Mouse (Mus musculus) left cerebral cortex, postnatal 4 days (tissue): ENCODE data around the gene Atp2a3. TPM values are rescaled to one million over a fixed set of nuclear protein-coding genes. Genes with fewer than 3 reads are reported as not detected.

ENCODE experiments used
- DNase-seq: peaks from one replicate; pipeline ENCODE4 v3.0.0-alpha.2; 2022
- intact Hi-C: fragments of 180-260 bp; cut with DNase I; formaldehyde crosslinking; loops from one replicate; pipeline ENCODE4 v1.15.1; 2025
- microRNA-seq: library from miRNA; unstranded; fragments of <30 nt; microRNA quantifications from one replicate; pipeline ENCODE4 v1.2.0, GENCODE M21; 2022
- total RNA-seq, 2 experiments: library from RNA; stranded (reverse); gene quantifications; 2 replicates each; pipeline ENCODE4 v1.2.3; 2021

Gene Atp2a3
- total RNA-seq, 2 experiments from 2014 or later: 2.3 to 2.5 TPM

GRCm38 (mm10) chr11:73024236-73024904, 63.4 kb downstream of the Atp2a3 start:
- no peak for DNase-seq
- intact Hi-C loops: no loop called here

DNA sequence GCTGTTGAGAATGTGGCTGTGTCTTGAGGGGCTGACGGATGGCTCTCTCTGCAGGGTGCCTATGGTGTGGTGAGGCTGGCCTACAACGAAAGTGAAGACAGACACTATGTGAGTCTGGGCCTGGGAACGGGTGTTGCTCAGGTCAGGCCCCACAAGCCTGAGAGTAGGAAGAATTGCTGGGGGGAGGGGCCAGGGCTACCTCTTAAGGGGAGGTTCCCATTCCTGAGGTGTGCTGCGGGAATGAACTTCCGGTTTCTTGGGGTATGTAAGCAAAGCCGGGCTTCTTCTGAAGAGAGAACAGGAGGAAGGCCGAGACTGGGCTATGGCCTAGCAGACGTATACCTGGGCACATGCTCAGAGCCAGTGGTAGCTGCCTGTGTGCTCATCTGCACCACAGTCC, 66.0 kb downstream of the Atp2a3 start:
- no peak for DNase-seq
- intact Hi-C loops: no loop called here

GRCm38 (mm10) chr11:73030821-73031498, 70.0 kb downstream of the Atp2a3 start:
- intact Hi-C loops: no loop called here
- peak; percentile 89 for DNase-seq

GRCm38 (mm10) chr11:73031536-73031935, 70.6 kb downstream of the Atp2a3 start:
- intact Hi-C loops: no loop called here
- DNase-seq: peak; percentile 62

GRCm38 (mm10) chr11:73036077-73036476, 75.1 kb downstream of the Atp2a3 start:
- intact Hi-C loops: no loop called here
- no peak for DNase-seq

- intact Hi-C loops: no loop called here
- DNase-seq: no peak
Observed at GRCm38 (mm10) chr11:73036889-73037288, 75.9 kb downstream of the Atp2a3 start.

GRCm38 (mm10) chr11:73037691-73038090, 76.7 kb downstream of the Atp2a3 start:
- DNase-seq: no peak
- intact Hi-C loops: no loop called here

DNA sequence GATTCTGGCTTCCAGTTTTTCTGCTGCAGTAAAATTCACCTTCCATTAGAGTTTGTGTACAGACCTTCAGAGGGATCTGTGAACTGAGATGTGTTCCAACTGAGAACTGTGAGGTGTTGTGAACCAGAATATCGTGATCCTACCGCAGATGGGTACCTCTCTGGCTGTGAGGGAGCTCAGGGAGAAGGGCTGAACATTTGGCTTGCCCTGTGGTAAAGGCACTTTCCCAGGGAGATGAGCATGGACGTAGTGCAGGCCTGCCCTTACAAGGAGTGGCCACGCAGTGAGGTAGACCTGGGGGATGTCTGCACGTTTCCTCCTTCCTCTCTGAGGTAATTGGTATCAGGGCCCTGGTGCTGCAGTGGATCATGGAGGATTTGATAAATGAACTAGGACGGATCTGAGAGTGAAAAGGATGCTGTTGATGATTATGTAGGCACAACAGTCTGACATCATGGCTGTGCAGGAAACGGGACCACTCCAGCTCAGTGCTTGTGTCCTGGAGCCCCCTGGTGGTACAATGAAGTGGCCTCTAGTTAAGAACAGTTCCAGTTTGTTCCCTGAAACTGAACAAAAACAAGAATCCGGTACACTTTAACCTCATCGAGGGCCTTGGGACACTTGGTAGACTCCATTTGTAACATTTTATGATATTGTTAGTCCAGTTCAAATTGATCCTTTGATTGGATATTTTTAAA, 78.3 kb downstream of the Atp2a3 start:
- intact Hi-C loops: no loop called here
- DNase-seq: peak; percentile 75

Small RNAs within 50 kb of the gene (microRNA-seq; reads per million reads assigned to microRNA genes)
- gene Gm44467: not detected

Other genes with a start within 250 kb of the Atp2a3 start
- 1 to 10 TPM; 6.5 to 7.3 TPM for gene Cyb5d2, start 165.0 kb upstream of the Atp2a3 start, total RNA-seq
- 10 to 100 TPM; 56.1 to 57.1 TPM for gene Zzef1, start 164.9 kb upstream of the Atp2a3 start, total RNA-seq
- under 1 TPM; 0.28 to 0.50 TPM for gene P2rx1, start 37.9 kb downstream of the Atp2a3 start, total RNA-seq
- 10 to 100 TPM; 28.7 to 30.5 TPM for gene Camkk1, start 57.8 kb downstream of the Atp2a3 start, total RNA-seq
- gene Ncbp3, start 86.6 kb downstream of the Atp2a3 start, total RNA-seq: 10 to 100 TPM; 10.4 to 10.7 TPM
- gene Itgae, start 129.4 kb downstream of the Atp2a3 start, total RNA-seq: not detected
- gene Haspin, start 177.1 kb downstream of the Atp2a3 start, total RNA-seq: 1 to 10 TPM; 1.6 TPM
- gene P2rx5, start 199.3 kb downstream of the Atp2a3 start, total RNA-seq: 1 to 10 TPM in 1 of 2 experiments, under 1 TPM in 1; 0.72 to 1.0 TPM
- gene Emc6, start 215.9 kb downstream of the Atp2a3 start, total RNA-seq: 10 to 100 TPM; 59.8 to 64.3 TPM
- 10 to 100 TPM; 42.2 to 42.5 TPM for gene Tax1bp3, start 215.9 kb downstream of the Atp2a3 start, total RNA-seq
- 10 to 100 TPM; 17.7 to 21.1 TPM for gene Ctns, start 237.9 kb downstream of the Atp2a3 start, total RNA-seq
- 1 to 10 TPM; 1.1 to 1.2 TPM for gene Shpk, start 238.3 kb downstream of the Atp2a3 start, total RNA-seq